Mouse (Mus musculus): ENCODE results near the gene Cyp1a1.

GRCm38 (mm10) chr9:57687751-57688150 is at the start of gene Cyp1a1:
- TF ChIP-seq FLI1 (IDR thresholded peaks at IDR 0.05; ENCODE audit: low read length) = no peak
- no peak for TF ChIP-seq GATA1 (IDR thresholded peaks at IDR 0.05; ENCODE audit: borderline replicate concordance, low read length)

Data from megakaryocyte, embryonic 14.5 days (primary cell).